Mouse (Mus musculus) central nervous system, embryonic 11.5 days (tissue): ENCODE measurements around the gene Itga10. TPM values are rescaled to one million over a fixed set of nuclear protein-coding genes. Genes with fewer than 3 reads are reported as not detected.

Source experiments
- polyA plus RNA-seq: library from polyadenylated mRNA; depleted of rRNA; stranded (reverse); fragments of >200 nt; gene quantifications from 2 replicates; pipeline ENCODE4 v1.2.3, GENCODE M21; 2012; rRNA removed

Itga10 gene
- polyA plus RNA-seq: 4.2 and 5.3 TPM in 2 replicates

GRCm38 (mm10) chr3:96645018-96645649 lies at the start of gene Itga10:
TSS of gene Itga10 (plus strand) at chr3:96645584.

GRCm38 (mm10) chr3:96596228-96596707 lies 49.1 kb upstream of the Itga10 start, which contains the start of gene Ankrd34a:
TSS of gene Ankrd34a (plus strand) at chr3:96596636.

GRCm38 (mm10) chr3:96600639-96601250 lies 44.6 kb upstream of the Itga10 start, which contains the start of gene Lix1l:
TSS of gene Lix1l (plus strand) at chr3:96601149.

GRCm38 (mm10) chr3:96629729-96630600 lies 15.4 kb upstream of the Itga10 start, which contains the start of gene Rbm8a:
TSS of gene Rbm8a (plus strand) at chr3:96629933.

GRCm38 (mm10) chr3:96634928-96635879 lies 10.2 kb upstream of the Itga10 start, which contains the start of the genes Pex11b and Gm42957:
TSS of gene Pex11b (plus strand) at chr3:96635376.
TSS of gene Gm42957 (plus strand) at chr3:96635474.

GRCm38 (mm10) chr3:96669727-96670468 lies 24.5 kb downstream of the Itga10 start, which contains the start of gene Ankrd35:
TSS of gene Ankrd35 (plus strand) at chr3:96670131.

GRCm38 (mm10) chr3:96696198-96696765 lies 50.9 kb downstream of the Itga10 start, which contains the start of gene Pias3:
TSS of gene Pias3 (plus strand) at chr3:96696384.

GRCm38 (mm10) chr3:96707903-96708683 lies 62.7 kb downstream of the Itga10 start, which contains the start of gene Nudt17:
TSS of gene Nudt17 (minus strand) at chr3:96708562.

Other genes with a start within 250 kb of the Itga10 start
- gene BC107364, start 193.3 kb upstream of the Itga10 start, polyA plus RNA-seq: 0.15 TPM in 1 of 2 replicates, not detected in the other
- 0.40 and 3.0 TPM in 2 replicates for gene Hfe2, start 120.4 kb upstream of the Itga10 start, polyA plus RNA-seq
- 73.6 and 91.3 TPM in 2 replicates for gene Txnip, start 87.6 kb upstream of the Itga10 start, polyA plus RNA-seq
- 0.14 TPM in 1 of 2 replicates, not detected in the other for gene Gm16253, start 68.6 kb upstream of the Itga10 start, polyA plus RNA-seq
- gene Polr3gl, start 51.4 kb upstream of the Itga10 start, polyA plus RNA-seq: 50.0 and 107 TPM in 2 replicates
- 0.90 and 1.5 TPM in 2 replicates for gene Ankrd34a, start 48.9 kb upstream of the Itga10 start, polyA plus RNA-seq
- gene Lix1l, start 44.4 kb upstream of the Itga10 start, polyA plus RNA-seq: 54.6 and 65.6 TPM in 2 replicates
- gene Rbm8a, start 15.7 kb upstream of the Itga10 start, polyA plus RNA-seq: 100 and 226 TPM in 2 replicates
- 31.8 and 42.4 TPM in 2 replicates for gene Pex11b, start 10.2 kb upstream of the Itga10 start, polyA plus RNA-seq
- 0.16 and 0.18 TPM in 2 replicates for gene Gm42957, start 10.1 kb upstream of the Itga10 start, polyA plus RNA-seq
- gene Ankrd35, start 24.5 kb downstream of the Itga10 start, polyA plus RNA-seq: 0.38 and 0.61 TPM in 2 replicates
- gene Pias3, start 50.8 kb downstream of the Itga10 start, polyA plus RNA-seq: 43.0 and 57.1 TPM in 2 replicates
- 7.9 and 10.1 TPM in 2 replicates for gene Nudt17, start 63.0 kb downstream of the Itga10 start, polyA plus RNA-seq
- gene Polr3c, start 82.0 kb downstream of the Itga10 start, polyA plus RNA-seq: 49.4 and 49.7 TPM in 2 replicates
- 24.5 and 40.5 TPM in 2 replicates for gene Rnf115, start 82.1 kb downstream of the Itga10 start, polyA plus RNA-seq
- 0.42 and 1.2 TPM in 2 replicates for gene Pdzk1, start 183.7 kb downstream of the Itga10 start, polyA plus RNA-seq
- not detected in 2 replicates for gene Cd160, start 183.8 kb downstream of the Itga10 start, polyA plus RNA-seq